Mouse (Mus musculus) hindbrain, embryonic 10.5 days (tissue): ENCODE measurements around the gene Gm10147. TPM values are rescaled to one million over a fixed set of nuclear protein-coding genes. Genes with fewer than 3 reads are reported as not detected.
"Not testable (repeated sequence)": the region's sequence is repeated elsewhere in the genome, so short reads cannot be mapped to it uniquely, and the experiment has no call there.

ENCODE experiments used
- DNase-seq: peaks from one replicate; pipeline ENCODE4 v3.0.0-alpha.2; 2017; ENCODE audit warnings: low spot score
- H3K27ac ChIP-seq: fragments of 300-500 bp; sonication (generic); 2 replicates; pipeline ENCODE4 v1.5.1; 2016; ENCODE audit warnings: mild to moderate bottlenecking, moderate library complexity
- H3K27me3 ChIP-seq: fragments of 300-500 bp; sonication (generic); 2 replicates; pipeline ENCODE4 v1.6.1; 2016; ENCODE audit warnings: mild to moderate bottlenecking; ENCODE audit not compliant: poor library complexity, insufficient read depth, severe bottlenecking
- H3K36me3 ChIP-seq: fragments of 300-500 bp; sonication (generic); 2 replicates; pipeline ENCODE4 v1.6.1; 2016; ENCODE audit warnings: mild to moderate bottlenecking, moderate library complexity
- H3K4me1 ChIP-seq: fragments of 300-500 bp; sonication (generic); replicated peaks from 2 replicates; pipeline ENCODE4 v1.6.1; 2016; ENCODE audit warnings: mild to moderate bottlenecking
- H3K4me3 ChIP-seq: fragments of 300-500 bp; sonication (generic); 2 replicates; pipeline ENCODE4 v1.5.1; 2016; ENCODE audit warnings: mild to moderate bottlenecking, moderate library complexity
- H3K9me3 ChIP-seq: fragments of 300-500 bp; sonication (generic); 2 replicates; pipeline ENCODE4 v1.6.1; 2016; ENCODE audit warnings: mild to moderate bottlenecking, moderate library complexity
- WGBS: fragments of 180-500 bp; shearing (Covaris S2); methylation state at CpG from one replicate; pipeline ENCODE4 v1.1.7; 2016; 5-methylcytosine and 5-hydroxymethylcytosine counted together
- polyA plus RNA-seq: library from polyadenylated mRNA; unstranded; fragments of >200 nt; fragmentation: Nextera tagmentation; extraction: Ambion mirVana; gene quantifications from 2 replicates; pipeline ENCODE4 v1.2.1, GENCODE M21; 2016

The Gm10147 gene
- polyA plus RNA-seq = not detected in 2 replicates

- not testable (repeated sequence) for H3K4me1 ChIP-seq, H3K9me3 ChIP-seq, H3K27me3 ChIP-seq, H3K4me3 ChIP-seq, DNase-seq, H3K36me3 ChIP-seq, H3K27ac ChIP-seq
- no CpG with 5 or more reads among the region's 7 CpGs for WGBS
Observed at GRCm38 (mm10) chrX:28607742-28608141, at the start of gene Gm10147. Gm10147 (minus strand) TSS chrX:28607842.
